Mouse (Mus musculus): ENCODE data around the gene Nxf7. TPM values are rescaled to one million over a fixed set of nuclear protein-coding genes. Genes with fewer than 3 reads are reported as not detected.
"Not testable (repeated sequence)": the region's sequence is repeated elsewhere in the genome, so short reads cannot be mapped to it uniquely, and the experiment has no call there.

Gene Nxf7
- polyA plus RNA-seq (2016; fragmentation: Nextera tagmentation; extraction: Ambion mirVana), result 0.29 and 0.40 TPM in 2 replicates

DNA sequence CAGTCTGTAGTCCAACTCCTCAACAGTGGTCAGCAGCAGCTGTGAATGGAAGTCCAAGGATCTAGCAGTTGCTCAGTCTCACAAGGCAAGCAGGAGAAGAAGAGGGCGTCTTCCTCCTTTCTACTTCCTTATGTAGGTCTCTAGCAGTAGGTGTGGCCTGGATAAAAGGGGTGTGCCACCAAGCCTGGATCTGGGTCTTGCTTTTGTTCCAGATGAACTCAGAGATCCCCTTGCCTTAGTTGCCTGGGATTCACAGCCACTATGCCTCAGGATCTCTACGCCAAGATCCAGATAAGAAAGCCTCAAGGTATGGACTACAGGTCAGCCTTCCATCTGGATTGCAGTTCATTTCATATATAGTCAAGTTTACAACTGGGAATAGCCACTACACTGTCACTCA, at the start of gene Nxf7:
TSS of gene Nxf7 (minus strand) at position 101 of the 400 bp plus-strand sequence.
- Histone ChIP-seq H3K27ac (ENCODE audit: poor library complexity, severe bottlenecking) (no peak within 1 kb of the TSS), H3K4me2 (peak within 1 kb of the TSS; percentile 40), H3K9ac (no peak within 1 kb of the TSS), H3K27me3 (replicated peaks) (no peaks in the 10 kb centered on the region), H3K36me3 (no peaks in the 10 kb centered on the region), H3K9me3 (replicated peaks) (peaks cover 9% of the 10 kb centered on the region; the same call in 1 of the 2 replicates), H3K4me1 (replicated peaks) (no peaks in the 10 kb centered on the region), H3K4me3 (no peak within 1 kb of the TSS)
- ATAC-seq (ENCODE audit: insufficient number of reproducible peaks, low FRiP score), result no peak
- WGBS, result 45% methylated on average over 2 of the region's 2 CpGs

DNA sequence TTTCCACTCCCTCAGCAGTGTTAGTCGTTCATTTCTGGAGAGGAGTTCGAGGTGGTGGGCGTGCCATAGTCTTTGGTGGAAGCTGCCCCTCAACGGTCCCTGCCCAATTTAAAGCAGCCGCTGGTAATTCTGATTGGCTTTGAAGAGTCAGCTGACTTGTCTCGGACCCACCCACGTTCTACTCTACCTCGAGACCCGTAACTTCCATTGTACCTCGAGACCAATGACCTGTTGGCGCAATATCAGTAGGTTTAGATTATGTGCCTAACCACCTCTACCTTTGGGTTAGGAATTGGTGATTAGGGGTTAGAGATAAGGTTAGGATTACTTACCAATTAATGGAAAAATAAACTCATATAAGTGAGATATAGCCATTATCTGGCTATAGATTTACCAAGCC, 29.0 kb upstream of the Nxf7 start, which contains the start of gene Prame:
TSS of gene Prame (minus strand) at position 101 of the 400 bp plus-strand sequence.
- no peak within 1 kb of the TSS for H3K27ac ChIP-seq (ENCODE audit: poor library complexity, severe bottlenecking)
- no peaks in the 10 kb centered on the region for H3K4me1 ChIP-seq (replicated peaks)
- no peak for ATAC-seq (ENCODE audit: insufficient number of reproducible peaks, low FRiP score)
- H3K4me3 ChIP-seq, result no peak within 1 kb of the TSS
- H3K9me3 ChIP-seq (replicated peaks), result no peaks in the 10 kb centered on the region
- 84% methylated on average over 11 of the region's 11 CpGs for WGBS
- no peaks in the 10 kb centered on the region for H3K36me3 ChIP-seq
- H3K4me2 ChIP-seq, result no peak within 1 kb of the TSS
- no peak within 1 kb of the TSS for H3K9ac ChIP-seq
- no peaks in the 10 kb centered on the region for H3K27me3 ChIP-seq (replicated peaks)

DNA sequence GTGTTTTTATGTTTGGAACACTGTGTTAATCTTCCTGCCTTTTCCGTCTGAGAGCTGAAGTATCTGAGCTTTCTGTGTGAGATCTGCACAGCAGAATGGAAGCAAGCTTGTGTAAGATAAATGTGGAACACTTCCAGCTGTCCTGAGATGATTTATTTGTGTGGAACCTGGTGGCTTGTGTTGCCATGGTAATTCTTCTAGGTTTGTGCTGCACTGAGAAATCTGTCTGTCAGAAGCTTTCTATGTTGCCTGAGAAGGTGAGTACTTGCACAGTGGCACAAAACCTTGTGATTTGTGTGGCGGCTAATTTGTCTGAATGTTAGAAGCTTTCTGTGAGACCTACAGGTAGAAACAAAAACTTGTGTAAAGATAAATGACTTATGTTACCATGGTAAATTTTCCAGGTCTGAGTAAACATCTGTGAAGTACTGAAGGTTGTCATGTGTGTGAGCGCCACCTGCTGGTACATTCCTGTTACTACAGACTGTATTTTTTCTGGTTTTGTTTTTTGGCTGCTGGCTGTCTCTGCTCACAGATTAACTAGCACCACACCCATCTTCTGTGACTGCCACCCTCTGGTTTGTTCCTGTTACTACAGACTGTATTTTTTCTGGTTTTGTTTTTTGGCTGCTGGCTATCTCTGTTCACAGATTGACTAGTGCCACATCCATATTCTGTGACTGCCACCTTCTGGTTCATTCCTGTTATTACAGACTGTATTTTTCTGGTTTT, 2.9 kb upstream of the Nxf7 start:
- not testable (repeated sequence) for H3K9ac ChIP-seq; ATAC-seq (ENCODE audit: insufficient number of reproducible peaks, low FRiP score); H3K4me3 ChIP-seq; H3K4me2 ChIP-seq; H3K27ac ChIP-seq (ENCODE audit: poor library complexity, severe bottlenecking); H3K4me1 ChIP-seq (replicated peaks); H3K36me3 ChIP-seq; H3K9me3 ChIP-seq (replicated peaks); H3K27me3 ChIP-seq (replicated peaks)
- 67% methylated on average over 3 of the region's 3 CpGs for WGBS

DNA sequence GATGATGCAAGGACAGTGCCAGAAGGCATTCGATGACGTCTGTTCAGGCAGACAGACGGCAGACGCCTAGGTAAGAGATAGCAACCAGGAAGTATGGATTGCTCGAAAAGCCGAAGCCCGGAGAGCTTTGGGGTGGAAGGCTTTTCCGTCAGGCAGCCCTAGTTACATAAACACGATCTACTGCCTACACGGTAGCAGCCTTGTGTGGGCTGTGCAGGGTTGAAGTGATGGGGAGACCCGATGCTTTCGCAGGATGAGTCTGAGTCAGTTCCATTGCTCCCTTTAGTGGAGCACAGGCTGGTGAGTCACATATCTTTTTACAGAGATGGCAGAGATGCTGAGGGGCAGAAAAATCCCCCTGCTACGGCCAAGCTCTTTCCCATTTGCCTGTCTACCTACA, 481 bp downstream of the Nxf7 start:
- H3K4me2 ChIP-seq, result peak overlapping the region; percentile 40
- peaks cover 9% of the 10 kb centered on the region; the same call in 1 of the 2 replicates for H3K9me3 ChIP-seq (replicated peaks)
- no peak overlapping the region for H3K9ac ChIP-seq
- WGBS, result 56% methylated on average over 13 of the region's 13 CpGs
- H3K4me1 ChIP-seq (replicated peaks), result no peaks in the 10 kb centered on the region
- H3K36me3 ChIP-seq, result no peaks in the 10 kb centered on the region
- H3K27me3 ChIP-seq (replicated peaks), result no peaks in the 10 kb centered on the region
- no peak overlapping the region for H3K4me3 ChIP-seq
- no peak for ATAC-seq (ENCODE audit: insufficient number of reproducible peaks, low FRiP score)
- no peak overlapping the region for H3K27ac ChIP-seq (ENCODE audit: poor library complexity, severe bottlenecking)

DNA sequence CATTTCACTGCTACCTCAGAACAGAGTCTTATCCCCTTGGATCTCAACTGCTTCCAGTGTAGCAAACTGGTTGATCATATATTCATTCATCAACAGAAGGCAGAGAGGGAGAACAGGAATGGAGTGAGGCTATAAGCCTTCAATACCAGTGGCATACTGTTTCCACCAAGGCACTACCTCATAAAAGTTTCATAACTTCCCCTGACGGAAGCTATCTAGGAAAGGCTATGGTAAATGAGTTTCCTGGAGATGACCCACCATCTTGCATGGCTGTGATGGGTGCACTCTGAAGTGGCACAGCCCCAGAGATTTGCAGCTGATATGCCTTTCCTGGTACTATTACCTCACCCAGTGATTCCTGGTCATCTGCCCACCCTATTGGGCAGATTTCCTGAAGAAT, 22.2 kb downstream of the Nxf7 start:
- WGBS, result 84% methylated on average over 1 of the region's 1 CpGs
- no peak overlapping the region for H3K27ac ChIP-seq (ENCODE audit: poor library complexity, severe bottlenecking)
- no peaks in the 10 kb centered on the region for H3K36me3 ChIP-seq
- ATAC-seq (ENCODE audit: insufficient number of reproducible peaks, low FRiP score), result no peak
- peaks cover 6% of the 10 kb centered on the region; the same call in 1 of the 2 replicates for H3K4me1 ChIP-seq (replicated peaks)
- no peak overlapping the region for H3K4me3 ChIP-seq
- no peaks in the 10 kb centered on the region for H3K9me3 ChIP-seq (replicated peaks)
- no peak overlapping the region for H3K4me2 ChIP-seq
- no peak overlapping the region for H3K9ac ChIP-seq
- no peaks in the 10 kb centered on the region for H3K27me3 ChIP-seq (replicated peaks)

DNA sequence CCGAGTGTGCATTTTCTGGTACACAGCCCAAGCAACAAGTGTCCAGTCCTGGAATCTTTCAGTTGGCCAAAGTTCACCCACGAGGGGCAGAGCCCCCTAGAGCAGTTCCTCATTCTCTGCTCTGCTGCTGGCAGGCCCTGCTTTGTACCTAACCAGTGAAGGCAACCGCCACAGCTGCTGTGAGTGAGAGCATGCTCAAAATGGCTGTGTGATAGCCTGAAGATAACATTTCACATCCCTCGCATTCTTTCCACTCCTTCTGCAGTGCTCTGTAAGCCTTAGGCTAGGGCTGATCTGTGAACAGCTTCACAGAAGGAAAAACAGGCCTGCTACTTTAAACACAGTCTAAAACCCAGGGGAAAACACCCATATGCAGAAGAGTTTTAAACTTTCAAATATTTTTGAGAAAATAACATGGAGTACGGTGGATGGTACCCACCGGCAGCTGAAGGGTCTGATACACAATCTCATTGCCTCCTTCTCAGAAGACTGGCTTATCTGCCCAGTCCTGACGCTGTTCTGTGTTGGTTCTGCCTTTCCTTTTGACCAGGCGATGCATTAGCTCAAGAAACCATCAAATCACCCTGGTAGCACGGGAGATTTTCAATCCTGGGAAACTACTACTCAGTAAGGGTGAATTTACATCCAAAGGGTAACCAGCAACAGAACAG, 23.5 kb downstream of the Nxf7 start:
- not testable (repeated sequence) for H3K4me1 ChIP-seq (replicated peaks); H3K4me2 ChIP-seq; H3K36me3 ChIP-seq; H3K9me3 ChIP-seq (replicated peaks); H3K27me3 ChIP-seq (replicated peaks); H3K4me3 ChIP-seq; H3K9ac ChIP-seq
- ATAC-seq (ENCODE audit: insufficient number of reproducible peaks, low FRiP score), result peak; percentile 72; the same call in 1 of the 2 replicates
- 30% methylated on average over 9 of the region's 9 CpGs for WGBS
- H3K27ac ChIP-seq (ENCODE audit: poor library complexity, severe bottlenecking), result peak overlapping the region; percentile 76

DNA sequence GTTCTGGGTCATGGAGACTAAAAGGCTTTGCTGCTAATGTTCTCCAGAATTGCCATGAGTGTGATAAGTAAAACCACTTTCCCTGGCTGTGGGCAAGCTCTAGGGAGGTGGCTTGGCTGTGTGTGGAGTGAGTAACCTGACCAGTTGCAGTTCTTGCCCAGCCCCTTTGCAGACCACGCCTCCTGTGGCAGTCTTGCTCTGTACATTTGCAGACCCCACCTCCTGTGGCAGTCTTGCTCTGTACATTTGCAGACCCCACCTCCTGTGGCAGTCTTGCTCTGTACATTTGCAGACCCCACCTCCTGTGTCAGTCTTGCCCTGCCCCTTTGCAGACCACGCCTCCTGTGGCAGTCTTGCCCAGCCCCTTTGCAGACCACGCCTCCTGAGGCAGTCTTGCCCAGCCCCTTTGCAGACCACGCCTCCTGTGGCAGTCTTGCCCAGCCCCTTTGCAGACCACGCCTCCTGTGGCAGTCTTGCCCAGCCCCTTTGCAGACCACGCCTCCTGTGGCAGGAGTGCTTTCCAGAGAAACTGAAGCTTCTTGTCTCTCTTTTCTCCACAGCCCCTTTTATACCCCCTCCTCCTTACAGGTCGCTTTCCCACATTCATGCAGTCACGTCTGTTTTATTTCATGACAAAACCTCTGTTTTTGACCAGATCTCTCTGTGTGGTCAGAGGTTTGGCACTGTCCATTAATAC, 24.2 kb downstream of the Nxf7 start:
- H3K27ac ChIP-seq (ENCODE audit: poor library complexity, severe bottlenecking), result peak overlapping the region; percentile 76
- not testable (repeated sequence) for H3K9me3 ChIP-seq (replicated peaks); H3K27me3 ChIP-seq (replicated peaks); H3K4me1 ChIP-seq (replicated peaks); H3K9ac ChIP-seq; H3K36me3 ChIP-seq; H3K4me2 ChIP-seq; H3K4me3 ChIP-seq
- peak; percentile 61 for ATAC-seq (ENCODE audit: insufficient number of reproducible peaks, low FRiP score)
- 13% methylated on average over 8 of the region's 8 CpGs for WGBS

DNA sequence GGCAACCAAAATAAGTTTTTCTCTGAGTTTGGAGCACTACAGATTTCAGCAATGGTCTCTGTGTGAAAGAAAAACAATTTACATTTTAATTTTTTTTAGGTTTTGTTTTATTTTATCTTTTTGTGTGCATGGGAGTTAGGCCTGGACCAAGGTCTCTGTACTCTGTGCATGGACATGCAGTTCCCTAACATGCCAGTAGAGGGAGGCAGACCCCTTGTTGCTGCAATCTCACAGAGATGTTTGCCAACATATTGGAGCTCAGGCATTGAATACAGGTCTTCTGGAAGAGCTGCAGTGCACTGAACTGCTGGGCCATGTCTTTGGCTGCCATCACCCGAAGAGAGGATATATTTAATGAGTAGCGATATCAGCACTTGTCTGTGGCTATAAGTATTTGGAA, 29.1 kb downstream of the Nxf7 start:
- not testable (repeated sequence) for ATAC-seq (ENCODE audit: insufficient number of reproducible peaks, low FRiP score); H3K9ac ChIP-seq; H3K27me3 ChIP-seq (replicated peaks); H3K27ac ChIP-seq (ENCODE audit: poor library complexity, severe bottlenecking); H3K9me3 ChIP-seq (replicated peaks); H3K4me2 ChIP-seq; H3K4me3 ChIP-seq; H3K36me3 ChIP-seq; H3K4me1 ChIP-seq (replicated peaks)
- 17% methylated on average over 2 of the region's 2 CpGs for WGBS

DNA sequence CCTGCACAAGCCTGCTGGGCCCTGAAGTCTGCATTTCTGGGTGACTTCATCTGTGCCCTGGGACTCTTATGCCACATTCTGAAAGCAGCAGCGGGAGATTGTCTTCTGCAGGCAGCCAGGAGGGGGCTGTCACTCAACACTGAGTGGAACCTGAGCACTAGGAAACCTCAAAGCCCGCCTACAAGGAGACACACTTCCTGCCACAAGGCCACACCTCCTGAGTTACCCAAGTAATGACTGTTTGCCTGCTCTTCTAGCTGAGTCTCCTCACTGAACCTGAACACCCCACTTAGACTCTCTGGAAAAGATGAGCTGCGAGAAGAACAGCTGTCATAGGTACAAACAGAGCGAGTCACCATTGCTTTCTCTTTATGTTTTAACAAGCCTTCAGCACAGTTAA, 33.6 kb downstream of the Nxf7 start:
- WGBS, result 46% methylated on average over 4 of the region's 4 CpGs
- ATAC-seq (ENCODE audit: insufficient number of reproducible peaks, low FRiP score); H3K9ac ChIP-seq: not testable (repeated sequence)

DNA sequence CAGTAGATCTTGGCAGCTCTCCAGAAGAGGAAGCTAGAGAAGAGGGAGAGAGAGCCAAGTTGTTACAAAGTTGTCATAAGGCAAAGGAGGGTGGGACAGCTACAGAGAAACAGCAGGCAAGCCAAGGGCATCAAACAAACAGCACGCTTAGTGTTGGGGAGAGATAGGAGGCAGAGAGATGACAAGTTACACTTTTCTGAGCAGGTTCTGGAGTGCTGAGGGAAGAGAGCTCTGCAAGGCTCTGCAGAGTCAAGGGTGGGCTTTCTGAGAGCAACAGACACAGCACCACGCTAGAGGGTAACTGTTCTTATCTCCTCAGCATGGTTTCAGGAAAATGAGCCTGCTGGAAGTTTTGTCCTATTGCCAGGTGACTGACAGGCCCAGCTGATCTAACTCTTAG, 35.7 kb downstream of the Nxf7 start:
- H3K4me3 ChIP-seq, result no peak overlapping the region
- H3K9ac ChIP-seq, result no peak overlapping the region
- H3K4me2 ChIP-seq, result no peak overlapping the region
- peak overlapping the region; percentile 71 for H3K27ac ChIP-seq (ENCODE audit: poor library complexity, severe bottlenecking)
- WGBS, result 16% methylated on average over 2 of the region's 2 CpGs
- ATAC-seq (ENCODE audit: insufficient number of reproducible peaks, low FRiP score), result no peak
- no peaks in the 10 kb centered on the region for H3K27me3 ChIP-seq (replicated peaks)
- H3K4me1 ChIP-seq (replicated peaks), result no peaks in the 10 kb centered on the region; the same call in 1 of the 2 replicates
- no peaks in the 10 kb centered on the region for H3K9me3 ChIP-seq (replicated peaks)
- H3K36me3 ChIP-seq, result no peaks in the 10 kb centered on the region

More for the DNA sequence above, 33.6 kb downstream of the Nxf7 start:
- H3K27ac ChIP-seq (ENCODE audit: poor library complexity, severe bottlenecking); H3K27me3 ChIP-seq (replicated peaks); H3K9me3 ChIP-seq (replicated peaks); H3K4me2 ChIP-seq; H3K36me3 ChIP-seq; H3K4me1 ChIP-seq (replicated peaks); H3K4me3 ChIP-seq: not testable (repeated sequence)

DNA sequence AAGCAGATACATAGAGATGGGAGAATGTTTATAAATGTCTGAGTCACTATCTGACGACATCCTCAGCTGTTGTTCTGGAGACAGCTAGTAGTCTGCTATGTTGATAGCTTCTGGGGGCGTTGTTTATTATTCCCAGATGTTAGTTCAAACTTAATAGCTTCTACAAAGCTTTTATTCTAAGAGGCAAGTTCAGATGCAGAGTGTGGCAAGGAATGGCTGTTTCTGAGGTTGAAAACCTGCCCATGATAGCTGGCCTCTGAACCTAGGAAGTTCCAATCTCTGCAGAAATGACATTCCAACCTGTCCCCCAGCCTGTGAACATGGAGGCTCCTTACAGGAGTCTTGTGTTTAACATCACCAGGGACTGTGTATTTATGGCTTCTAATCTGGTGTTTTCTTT, 36.9 kb downstream of the Nxf7 start:
- not testable (repeated sequence) for H3K9me3 ChIP-seq (replicated peaks); H3K4me3 ChIP-seq; H3K27ac ChIP-seq (ENCODE audit: poor library complexity, severe bottlenecking); ATAC-seq (ENCODE audit: insufficient number of reproducible peaks, low FRiP score); H3K4me1 ChIP-seq (replicated peaks); H3K27me3 ChIP-seq (replicated peaks); H3K4me2 ChIP-seq; H3K36me3 ChIP-seq; H3K9ac ChIP-seq
- WGBS, result 25% methylated on average over 2 of the region's 2 CpGs
